Mouse (Mus musculus): ENCODE measurements at regions not wholly inside any gene's neighbourhood (a gene's known extent, or its start where the extent isn't known, plus 50 kb on each side); places are given as distances from the start of the nearest gene placed in this dataset.

DNA sequence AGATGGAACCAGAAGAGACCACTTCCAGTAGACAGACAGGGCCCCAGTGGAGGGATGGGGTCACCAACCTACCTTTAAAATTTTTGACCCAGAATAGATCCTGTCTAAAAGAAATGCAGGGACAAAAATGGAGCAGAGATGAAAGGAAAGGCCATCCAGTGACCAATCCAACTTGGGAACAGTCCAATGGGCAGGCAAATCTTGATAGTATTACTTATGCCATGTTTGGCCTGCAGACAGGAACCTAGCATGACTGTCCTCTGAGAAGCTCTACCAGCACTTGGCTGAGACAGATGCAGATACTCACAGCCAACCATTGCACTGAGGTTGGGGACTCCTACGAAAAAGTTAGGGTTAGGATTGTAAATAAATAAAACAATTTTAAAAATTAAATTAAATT is 1815.4 kb upstream of the Lrrc6 start:
- TF ChIP-seq POLR2A (IDR thresholded peaks at IDR 0.05; ENCODE audit: insufficient read length, low read depth), result no peak
- TF ChIP-seq TCF12 (IDR thresholded peaks at IDR 0.05; ENCODE audit: insufficient read depth, poor library complexity, severe bottlenecking), result no peak
- no peak for TF ChIP-seq MAX (IDR thresholded peaks at IDR 0.05; ENCODE audit: low read depth)
- no peak for TF ChIP-seq REST (IDR thresholded peaks at IDR 0.05; ENCODE audit: insufficient read depth, insufficient read length)
- no peak for TF ChIP-seq USF1 (IDR thresholded peaks at IDR 0.05; ENCODE audit: low read depth)
